Mouse (Mus musculus) liver, embryonic 11.5 days (tissue): Measurements from ENCODE around the gene Igfbp4. TPM values are rescaled to one million over a fixed set of nuclear protein-coding genes. Genes with fewer than 3 reads are reported as not detected.

ENCODE experiments used
- ATAC-seq: fragments of 200-750 bp; cut with Nextera tagmentation; replicated peaks from 2 replicates; pipeline ENCODE4 v1.8.0; 2017; ENCODE audit warnings: moderate number of reproducible peaks, mild to moderate bottlenecking, moderate TSS enrichment, moderate library complexity; ENCODE audit not compliant: low FRiP score
- DNase-seq: peaks from one replicate; pipeline ENCODE4 v3.0.0-alpha.2; 2017; ENCODE audit warnings: low spot score
- H3K27ac ChIP-seq: fragments of 300-500 bp; sonication (generic); 2 replicates; pipeline ENCODE4 v1.5.1; 2014; ENCODE audit warnings: mild to moderate bottlenecking, low read depth, low read length, control low read depth
- H3K27me3 ChIP-seq: fragments of 300-500 bp; sonication (generic); replicated peaks from 2 replicates; pipeline ENCODE4 v1.6.1; 2014; ENCODE audit warnings: low read length, mixed read lengths; ENCODE audit not compliant: control insufficient read depth, insufficient read depth
- H3K36me3 ChIP-seq: fragments of 300-500 bp; sonication (generic); 2 replicates; pipeline ENCODE4 v1.6.1; 2014; ENCODE audit warnings: mild to moderate bottlenecking, low read length, moderate library complexity, mixed read lengths; ENCODE audit not compliant: control insufficient read depth, insufficient read depth
- H3K4me1 ChIP-seq: fragments of 300-500 bp; sonication (generic); replicated peaks from 2 replicates; pipeline ENCODE4 v1.6.1; 2014; ENCODE audit warnings: low read length, mixed read lengths; ENCODE audit not compliant: control insufficient read depth, insufficient read depth
- H3K4me2 ChIP-seq: fragments of 300-500 bp; sonication (generic); 2 replicates; pipeline ENCODE4 v1.6.1; 2014; ENCODE audit warnings: mild to moderate bottlenecking, control low read depth, moderate library complexity
- H3K4me3 ChIP-seq: fragments of 300-500 bp; sonication (generic); 2 replicates; pipeline ENCODE4 v1.5.1; 2014; ENCODE audit warnings: low read depth, low read length, control low read depth
- H3K9ac ChIP-seq: fragments of 300-500 bp; sonication (generic); 2 replicates; pipeline ENCODE4 v1.6.1; 2014; ENCODE audit warnings: low read depth, low read length, control low read depth
- H3K9me3 ChIP-seq: fragments of 300-500 bp; sonication (generic); 2 replicates; pipeline ENCODE4 v1.6.1; 2016; ENCODE audit warnings: low read length, inconsistent platforms, mixed read lengths; ENCODE audit not compliant: control insufficient read depth
- WGBS: fragments of 180-500 bp; shearing (Covaris S2); extraction: QIAGEN DNeasy Blood & Tissue Kit; methylation state at CpG from one replicate; pipeline ENCODE4 v1.1.7; 2014; 5-methylcytosine and 5-hydroxymethylcytosine counted together
- polyA plus RNA-seq: library from polyadenylated mRNA; unstranded; fragments of >200 nt; fragmentation: Nextera tagmentation; extraction: Ambion mirVana; gene quantifications from 2 replicates; pipeline ENCODE4 v1.2.1, GENCODE M21; 2014

The Igfbp4 gene
- polyA plus RNA-seq, 1 experiment from 2014 or later = 328 TPM

DNA sequence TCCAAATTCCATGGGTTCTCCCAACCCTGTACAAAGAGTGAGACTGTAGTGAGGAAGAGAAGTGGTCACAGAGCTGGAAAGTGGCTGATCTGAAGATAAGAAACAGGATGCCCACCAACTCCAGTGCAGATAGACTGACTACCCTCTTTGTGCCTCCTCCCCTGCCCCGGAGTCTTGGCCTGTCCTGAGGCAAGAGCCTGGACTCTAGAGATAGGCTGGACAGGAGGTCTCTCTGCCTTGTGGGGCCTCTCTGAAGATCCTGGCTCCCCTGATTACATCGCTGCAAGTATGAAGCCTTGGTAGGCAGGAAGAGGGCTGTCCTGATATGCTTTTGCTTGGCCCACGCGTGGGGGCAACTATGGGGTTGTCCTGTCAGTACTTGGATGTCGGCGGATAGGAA is 4.8 kb upstream of the Igfbp4 start:
- Histone ChIP-seq H3K27me3 (peaks cover 12% of the 10 kb centered on the region), H3K36me3 (no peaks in the 10 kb centered on the region), H3K27ac (no peak overlapping the region), H3K9me3 (no peaks in the 10 kb centered on the region), H3K4me3 (no peak overlapping the region), H3K4me1 (peaks cover 12% of the 10 kb centered on the region), H3K9ac (no peak overlapping the region), H3K4me2 (no peak overlapping the region)
- 24% methylated on average over 6 of the region's 6 CpGs for WGBS
- ATAC-seq = no peak; the same call in 1 of the 2 replicates
- DNase-seq = no peak

GRCm38 (mm10) chr11:99039782-99040181 is 1.3 kb upstream of the Igfbp4 start:
- H3K4me1 ChIP-seq = peaks cover 26% of the 10 kb centered on the region
- peak; percentile 54 for ATAC-seq
- no peaks in the 10 kb centered on the region for H3K9me3 ChIP-seq
- H3K4me2 ChIP-seq = peak overlapping the region; percentile 86
- peak overlapping the region; percentile 90; the same call in 1 of the 2 replicates for H3K27ac ChIP-seq
- peaks cover 24% of the 10 kb centered on the region for H3K27me3 ChIP-seq
- peak; percentile 72 for DNase-seq
- H3K4me3 ChIP-seq = peak overlapping the region; percentile 73
- H3K9ac ChIP-seq = peak overlapping the region; percentile 86
- 0 out of 2 replicates have a peak, but pooled peaks cover 2% of the 10 kb centered on the region for H3K36me3 ChIP-seq
- WGBS = 2% methylated on average over 15 of the region's 15 CpGs

GRCm38 (mm10) chr11:99040346-99040974 is 584 bp upstream of the Igfbp4 start:
- H3K9ac ChIP-seq = peak overlapping the region; percentile 86
- peak overlapping the region; percentile 90 for H3K27ac ChIP-seq
- under 1% methylated on average over 17 of the region's 17 CpGs for WGBS
- peak overlapping the region; percentile 73 for H3K4me3 ChIP-seq
- 0 out of 2 replicates have a peak, but pooled peaks cover 3% of the 10 kb centered on the region for H3K36me3 ChIP-seq
- peak overlapping the region; percentile 86 for H3K4me2 ChIP-seq
- peaks cover 24% of the 10 kb centered on the region for H3K27me3 ChIP-seq
- peaks cover 33% of the 10 kb centered on the region for H3K4me1 ChIP-seq
- DNase-seq = peak; percentile 63
- H3K9me3 ChIP-seq = no peaks in the 10 kb centered on the region
- ATAC-seq = no peak

DNA sequence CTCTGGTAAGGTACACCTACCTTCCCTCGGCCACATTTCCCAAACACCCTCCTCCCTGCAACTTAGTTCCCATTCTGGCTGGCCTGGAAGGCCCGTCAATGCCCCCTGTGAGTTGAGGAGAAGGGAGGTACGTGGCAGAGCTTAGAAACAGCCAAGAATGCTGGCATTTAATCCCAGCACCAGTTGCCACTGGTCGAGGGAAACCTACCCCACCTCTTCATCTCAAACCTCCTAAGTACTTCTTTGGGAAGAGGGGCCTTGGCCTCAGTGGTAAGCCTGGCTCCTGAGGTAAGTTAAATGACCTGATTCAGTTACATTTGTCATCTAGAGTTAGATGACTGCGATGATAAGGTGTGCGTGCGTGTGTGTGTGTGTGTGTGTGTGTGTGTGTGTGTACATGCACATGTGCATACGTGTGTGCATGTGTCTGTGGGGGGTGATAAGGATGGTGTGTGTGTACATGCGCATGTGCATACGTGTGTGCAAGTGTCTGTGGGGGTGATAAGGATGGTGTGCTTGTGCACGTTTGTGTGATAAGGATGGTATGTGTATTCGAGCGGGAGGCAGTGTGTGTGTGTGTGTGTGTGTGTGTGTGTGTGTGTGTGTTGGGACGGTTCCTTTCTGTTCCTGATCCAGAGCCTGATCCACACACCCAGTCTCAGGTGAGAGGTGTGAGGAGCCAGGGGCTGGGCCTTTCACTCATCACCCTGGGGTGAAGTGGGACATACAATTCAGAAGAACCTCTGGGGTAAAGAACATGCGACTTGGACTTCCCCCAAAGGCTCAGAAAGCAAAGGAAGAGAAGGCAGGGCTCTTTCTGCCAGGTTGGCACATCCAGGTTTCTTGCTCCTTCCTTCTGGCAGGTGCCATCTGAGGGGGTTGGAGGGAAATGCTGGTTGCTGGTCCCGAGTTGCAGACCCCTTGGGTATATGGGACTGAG is 1.1 kb downstream of the Igfbp4 start:
- ATAC-seq (no peak; the same call in 1 of the 2 replicates), DNase-seq (no peak)
- H3K9me3 ChIP-seq = no peaks in the 10 kb centered on the region
- peaks cover 24% of the 10 kb centered on the region for H3K27me3 ChIP-seq
- H3K9ac ChIP-seq = peak overlapping the region; percentile 86
- peak overlapping the region; percentile 86 for H3K4me2 ChIP-seq
- peak overlapping the region; percentile 90 for H3K27ac ChIP-seq
- WGBS = 17% methylated on average over 16 of the region's 16 CpGs
- peak overlapping the region; percentile 73 for H3K4me3 ChIP-seq
- H3K36me3 ChIP-seq = 0 out of 2 replicates have a peak, but pooled peaks cover 3% of the 10 kb centered on the region
- peaks cover 43% of the 10 kb centered on the region for H3K4me1 ChIP-seq

GRCm38 (mm10) chr11:99042834-99043431 is 1.9 kb downstream of the Igfbp4 start:
- H3K27me3 ChIP-seq = peaks cover 24% of the 10 kb centered on the region

DNA sequence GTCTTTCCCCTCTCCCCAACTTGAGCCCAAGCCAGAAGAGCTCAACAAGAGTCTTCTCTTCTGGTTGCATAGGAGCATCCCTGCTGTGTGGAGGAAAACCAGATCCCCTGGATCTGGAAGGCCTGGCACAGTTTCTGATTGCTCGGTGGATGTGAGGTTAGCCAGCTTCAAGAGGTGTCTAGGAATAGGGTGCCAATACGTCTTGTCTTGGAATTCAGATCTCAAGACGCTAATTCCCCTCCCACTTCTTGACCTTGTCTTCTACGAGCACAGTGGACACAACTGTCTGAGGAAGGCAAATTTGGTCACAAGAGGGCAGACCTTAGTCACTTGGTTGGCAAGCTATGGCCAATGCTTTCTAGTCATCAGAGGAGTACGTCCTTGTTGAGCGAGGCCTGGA is 2.6 kb downstream of the Igfbp4 start:
- no peak for DNase-seq
- no peaks in the 10 kb centered on the region for H3K9me3 ChIP-seq
- H3K4me2 ChIP-seq = peak overlapping the region; percentile 32
- peaks cover 9% of the 10 kb centered on the region for H3K36me3 ChIP-seq
- H3K27me3 ChIP-seq = peaks cover 24% of the 10 kb centered on the region
- 0 out of 2 replicates have a peak overlapping the region, but pooled peaks have one; percentile 0 for H3K27ac ChIP-seq
- peak overlapping the region; percentile 28 for H3K4me3 ChIP-seq
- H3K9ac ChIP-seq = no peak overlapping the region
- 62% methylated on average over 6 of the region's 6 CpGs for WGBS
- H3K4me1 ChIP-seq = peaks cover 43% of the 10 kb centered on the region
- no peak for ATAC-seq

More at GRCm38 (mm10) chr11:99042834-99043431, 1.9 kb downstream of the Igfbp4 start:
- Histone ChIP-seq H3K4me3 (peak overlapping the region; percentile 73), H3K9ac (peak overlapping the region; percentile 86), H3K36me3 (peaks cover 3% of the 10 kb centered on the region; the same call in 1 of the 2 replicates), H3K27ac (peak overlapping the region; percentile 90), H3K4me1 (peaks cover 43% of the 10 kb centered on the region), H3K4me2 (peak overlapping the region; percentile 86), H3K9me3 (no peaks in the 10 kb centered on the region)
- 14% methylated on average over 12 of the region's 12 CpGs for WGBS
- DNase-seq (no peak), ATAC-seq (no peak)

DNA sequence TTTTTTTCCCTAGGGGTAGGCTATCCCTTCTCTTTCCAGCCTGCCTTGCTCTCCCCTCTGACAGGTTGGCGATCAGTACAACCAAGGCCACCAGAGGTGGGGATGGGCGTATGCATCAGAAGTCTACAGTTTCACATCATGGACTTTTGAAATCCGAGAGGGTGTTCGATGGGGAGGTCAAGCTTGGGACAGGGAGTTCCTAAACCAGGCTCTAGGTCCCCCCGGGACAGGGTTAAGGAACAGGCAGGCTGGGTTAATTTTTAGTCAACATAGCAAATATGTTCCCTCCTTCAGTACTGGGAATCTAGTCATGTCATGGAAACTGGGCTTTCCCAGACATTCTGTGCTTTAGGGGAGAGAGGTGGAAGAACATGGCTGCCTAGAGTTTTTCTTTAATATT is 3.3 kb downstream of the Igfbp4 start:
- ATAC-seq (no peak; the same call in 1 of the 2 replicates), DNase-seq (no peak)
- Histone ChIP-seq H3K4me1 (peaks cover 43% of the 10 kb centered on the region), H3K27ac (0 out of 2 replicates have a peak overlapping the region, but pooled peaks have one; percentile 0), H3K27me3 (peaks cover 24% of the 10 kb centered on the region), H3K4me3 (peak overlapping the region; percentile 20), H3K36me3 (peaks cover 15% of the 10 kb centered on the region), H3K9ac (no peak overlapping the region), H3K9me3 (no peaks in the 10 kb centered on the region), H3K4me2 (peak overlapping the region; percentile 57)
- 72% methylated on average over 5 of the region's 5 CpGs for WGBS

DNA sequence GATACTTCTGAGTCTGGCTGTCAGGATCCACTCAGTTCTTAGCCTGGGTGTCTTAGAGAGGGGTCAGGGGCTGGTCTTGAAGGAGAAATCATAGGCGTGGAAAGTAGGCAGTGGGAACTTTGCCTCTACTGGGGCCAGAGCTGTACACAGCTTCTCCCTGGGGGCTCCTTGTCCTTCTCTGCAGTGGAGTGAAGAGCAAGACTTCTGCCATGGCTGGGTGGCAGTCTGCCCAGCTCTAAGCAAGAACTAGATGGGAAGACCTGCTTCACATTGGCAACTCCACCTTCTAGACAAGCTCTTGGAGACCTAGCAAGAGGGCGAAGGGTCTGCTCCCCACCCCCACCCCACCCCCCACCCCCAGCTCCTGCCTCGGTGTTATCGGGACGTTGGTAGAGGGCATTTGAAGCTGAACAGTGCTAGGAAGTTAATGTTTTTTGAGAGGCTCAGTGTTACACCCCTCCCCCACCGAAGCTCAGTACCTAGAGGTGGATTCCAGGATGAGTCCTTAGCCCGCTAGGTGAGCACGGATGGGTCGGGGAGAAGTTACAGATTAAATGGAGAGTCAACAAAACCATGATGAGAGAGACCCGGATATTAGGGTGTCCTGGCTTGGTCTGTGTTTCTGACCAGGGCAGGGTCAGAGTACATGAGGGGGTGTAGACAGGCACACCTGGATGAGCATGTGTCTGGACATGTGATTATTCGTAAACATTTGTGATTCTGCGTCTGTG is 4.3 kb downstream of the Igfbp4 start:
- no peaks in the 10 kb centered on the region for H3K9me3 ChIP-seq
- WGBS = 65% methylated on average over 12 of the region's 12 CpGs
- no peak overlapping the region for H3K4me3 ChIP-seq
- H3K4me2 ChIP-seq = peak overlapping the region; percentile 57
- peak; percentile 37; the same call in 1 of the 2 replicates for ATAC-seq
- no peak for DNase-seq
- H3K4me1 ChIP-seq = peaks cover 43% of the 10 kb centered on the region
- H3K27me3 ChIP-seq = peaks cover 21% of the 10 kb centered on the region
- no peak overlapping the region for H3K9ac ChIP-seq
- peak overlapping the region; percentile 52 for H3K27ac ChIP-seq
- H3K36me3 ChIP-seq = peaks cover 22% of the 10 kb centered on the region
